Mouse (Mus musculus) testis, postnatal 10 days (tissue): Measurements from ENCODE around the gene Ripk1.
A peak's percentile ranks its signal among the peaks of the same experiment; 100 is the strongest.

Experiments used
- DNase-seq: peaks from one replicate; pipeline ENCODE4 v3.0.0; 2021; ENCODE audit warnings: low spot score

Ripk1 gene

DNA sequence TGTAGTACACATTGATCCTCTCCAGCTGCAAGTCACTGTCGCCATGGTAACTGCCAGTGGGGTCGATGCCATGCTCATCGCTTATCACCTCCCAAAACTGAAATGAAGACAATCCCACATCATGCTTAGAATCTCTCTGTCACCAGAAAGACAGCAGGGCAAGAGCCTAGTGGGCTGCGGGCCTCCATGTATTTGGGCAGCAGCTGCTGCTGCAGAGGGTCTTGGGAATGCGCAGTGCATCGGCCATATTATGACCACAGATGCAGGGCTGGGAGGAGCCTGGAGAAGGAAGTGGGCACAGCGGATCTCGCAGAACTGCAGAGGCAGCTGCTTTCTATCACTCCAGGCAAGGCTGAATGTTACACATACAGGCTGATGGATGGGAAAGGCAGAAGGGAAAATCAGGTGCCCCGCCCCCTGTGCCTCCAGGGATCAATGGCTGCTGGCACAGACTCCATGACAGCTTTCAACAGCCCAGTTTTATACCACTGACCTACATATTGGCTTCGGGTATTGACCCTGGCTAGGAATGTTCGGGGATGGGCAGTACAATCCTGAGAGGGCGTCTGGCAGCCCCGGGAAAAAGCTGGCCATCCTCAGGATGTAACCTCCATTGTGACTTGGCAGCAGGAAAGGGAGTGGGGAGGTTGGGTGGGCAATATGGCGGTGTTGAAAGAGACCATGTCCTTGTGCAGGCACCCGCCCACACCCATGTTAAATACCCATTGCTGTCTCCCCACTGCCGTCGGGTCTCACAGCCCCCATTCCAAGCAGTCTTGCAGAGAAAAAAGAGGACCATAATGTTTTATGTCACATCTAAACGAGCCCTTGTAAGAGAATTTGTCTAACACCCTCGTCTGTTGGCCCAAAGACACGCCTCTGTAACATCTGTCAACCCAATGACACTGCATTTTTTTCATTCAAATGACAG is 74.7 kb downstream of the Ripk1 start:
- peak; percentile 57 for DNase-seq

DNA sequence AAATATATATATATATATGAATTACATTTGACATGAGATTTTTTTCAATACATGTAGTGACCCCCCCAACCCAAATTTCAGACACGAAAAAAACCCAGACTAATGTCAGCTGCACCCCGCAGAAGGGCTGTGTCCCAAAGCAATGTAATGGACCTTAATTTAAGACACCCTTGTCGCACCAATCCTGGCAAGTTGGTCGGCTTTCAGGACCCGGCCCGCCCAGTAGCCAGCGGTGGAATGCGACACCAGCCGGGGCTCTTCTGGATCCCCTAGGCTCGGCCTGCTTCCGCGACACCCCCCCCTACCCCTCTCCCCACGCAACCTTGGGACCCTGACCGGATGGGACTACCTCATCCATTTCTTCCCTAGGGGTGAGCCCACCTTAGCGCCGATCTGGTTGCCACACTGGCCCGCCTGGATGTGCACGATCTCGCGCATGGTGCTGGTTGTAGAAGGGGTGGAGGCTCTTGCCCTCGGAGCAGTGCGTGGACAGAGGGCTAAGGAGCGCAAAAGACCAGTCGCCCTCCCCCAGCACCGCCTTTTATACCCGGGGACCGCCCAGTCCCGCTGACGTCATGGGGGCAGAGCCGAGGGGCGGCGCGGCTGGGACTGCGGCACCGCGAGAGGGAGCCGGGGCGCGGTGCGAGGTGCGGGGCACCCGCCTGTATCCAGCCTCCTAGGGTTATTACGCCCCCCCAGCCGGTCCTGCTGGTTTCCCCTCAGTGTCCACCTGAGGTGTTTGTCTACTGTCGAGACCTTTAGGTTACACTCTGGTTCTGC is 75.5 kb downstream of the Ripk1 start, which contains the start of gene Tubb2a:
TSS of gene Tubb2a (minus strand) at position 516 of the 780 bp plus-strand sequence.
- peak; percentile 95 for DNase-seq

DNA sequence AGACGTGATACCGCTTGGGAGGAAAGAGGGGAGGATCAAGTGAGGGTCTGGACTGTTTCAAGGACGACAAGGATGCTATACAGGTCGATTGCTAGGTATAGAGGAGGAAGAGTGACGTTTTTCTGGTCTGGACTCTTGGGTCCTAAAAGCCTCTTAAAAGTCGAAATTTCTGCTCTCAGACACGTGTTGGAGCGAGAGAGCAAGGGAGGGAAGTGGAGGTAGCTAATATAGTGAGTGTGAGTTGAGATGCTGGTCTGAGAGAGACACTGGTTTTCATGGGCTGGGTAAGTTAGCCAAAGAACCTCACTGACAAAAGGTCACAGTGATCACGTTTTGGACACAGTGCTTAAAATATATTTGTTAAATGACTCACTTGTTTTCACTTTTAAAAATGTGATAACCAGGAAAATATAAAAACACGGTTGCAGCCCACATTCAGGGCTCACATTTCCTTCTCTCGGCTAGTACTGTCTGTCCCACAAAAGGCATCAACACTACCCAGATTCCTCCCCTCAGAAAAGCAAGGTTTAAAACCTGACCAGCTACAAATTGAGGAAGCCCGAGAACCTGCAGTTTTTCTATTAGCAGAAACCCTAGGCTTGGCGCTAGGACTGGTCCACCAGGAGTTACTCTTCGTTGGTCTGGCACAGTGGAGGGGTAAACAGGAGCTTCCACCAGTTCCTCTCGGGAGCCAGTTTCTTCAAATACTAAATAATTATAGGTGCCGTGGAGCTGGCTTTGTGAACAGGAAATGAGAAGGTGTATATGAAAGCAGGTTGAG is 76.5 kb downstream of the Ripk1 start:
- DNase-seq: peak; percentile 33

DNA sequence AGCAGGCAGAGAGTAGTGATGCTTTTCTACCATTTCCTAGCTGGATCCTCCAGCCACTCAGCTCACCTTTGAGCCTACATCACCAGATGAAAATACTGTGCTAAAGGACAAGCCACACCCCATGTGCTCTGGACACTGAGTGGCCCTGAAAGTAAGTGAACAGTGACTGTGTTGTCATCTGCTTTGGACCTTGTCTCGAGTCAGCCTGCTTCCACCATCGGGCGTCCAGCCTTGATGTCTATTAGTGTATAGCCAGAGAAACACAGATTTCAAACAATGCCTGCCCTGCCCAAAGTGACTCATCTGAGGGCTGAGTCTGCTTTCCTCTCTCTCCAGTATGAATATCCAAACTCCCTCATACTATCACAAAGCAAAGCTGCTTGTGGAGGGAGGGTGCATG is 77.6 kb downstream of the Ripk1 start:
- peak; percentile 8 for DNase-seq

DNA sequence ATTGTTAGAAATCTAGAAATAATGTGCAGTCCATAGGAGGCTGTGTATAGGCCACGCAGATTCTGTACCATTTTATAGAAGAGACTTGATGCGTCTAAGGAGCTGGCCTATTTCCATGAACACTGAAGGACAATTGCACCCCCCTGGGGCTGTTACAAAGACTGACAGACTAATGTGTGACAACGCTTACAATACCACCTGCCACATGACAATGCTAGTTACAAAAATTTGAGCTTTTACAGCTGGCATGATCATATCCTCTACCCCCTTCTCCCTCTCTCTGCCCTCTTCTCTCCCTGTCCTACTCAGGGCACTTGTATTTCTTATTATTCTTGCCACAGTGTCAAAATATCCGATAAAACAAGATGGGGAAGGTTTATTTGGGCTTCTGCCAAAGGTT is 79.8 kb downstream of the Ripk1 start:
- no peak for DNase-seq

DNA sequence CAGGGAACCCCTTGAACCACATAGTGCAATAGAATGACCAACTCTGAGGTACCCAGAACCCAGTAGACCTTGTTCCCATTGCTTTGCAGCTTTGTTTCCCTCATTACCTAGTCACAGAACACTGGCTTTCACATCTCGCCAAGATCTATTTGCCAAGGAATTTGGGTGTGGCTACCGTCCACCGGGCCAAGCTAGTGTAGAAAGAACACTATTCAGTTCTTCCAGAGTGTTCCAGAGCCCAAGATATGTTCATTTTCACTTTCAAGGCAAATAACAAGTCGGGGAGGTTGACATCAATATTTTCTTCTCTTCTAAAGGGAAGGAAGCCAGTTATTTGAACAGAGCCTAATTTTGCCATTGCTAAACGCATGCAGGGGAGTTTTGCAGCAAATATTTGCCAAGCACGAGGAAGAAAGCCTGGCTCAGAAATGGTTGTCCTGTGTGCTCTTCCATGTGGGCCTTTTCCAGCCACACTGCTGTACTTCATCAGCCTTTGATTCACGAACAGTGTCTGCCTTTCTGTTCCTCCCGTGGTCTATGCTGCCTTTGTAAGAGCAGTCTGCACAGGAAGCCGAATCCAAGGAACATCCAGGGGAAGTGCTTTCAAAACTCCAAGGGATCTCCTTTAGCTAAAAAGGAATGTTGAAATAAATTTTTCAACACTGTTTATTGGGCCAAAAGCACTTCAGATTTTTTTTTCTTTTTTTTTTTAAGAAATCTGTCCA is 82.0 kb downstream of the Ripk1 start:
- DNase-seq: no peak
